Mouse (Mus musculus) bone marrow macrophage, adult 2 months (primary cell): Measurements from ENCODE around the gene Podxl2.

Experiments
- CTCF ChIP-seq: IDR thresholded peaks from 2 replicates; pipeline ENCODE4 v1.5.1; 2012; ENCODE audit warnings: low read depth, mild to moderate bottlenecking, low read length, moderate library complexity
- POLR2A ChIP-seq: IDR thresholded peaks from 2 replicates; pipeline ENCODE4 v1.6.1; 2012; ENCODE audit warnings: mild to moderate bottlenecking, low read depth, low read length, borderline replicate concordance

DNA sequence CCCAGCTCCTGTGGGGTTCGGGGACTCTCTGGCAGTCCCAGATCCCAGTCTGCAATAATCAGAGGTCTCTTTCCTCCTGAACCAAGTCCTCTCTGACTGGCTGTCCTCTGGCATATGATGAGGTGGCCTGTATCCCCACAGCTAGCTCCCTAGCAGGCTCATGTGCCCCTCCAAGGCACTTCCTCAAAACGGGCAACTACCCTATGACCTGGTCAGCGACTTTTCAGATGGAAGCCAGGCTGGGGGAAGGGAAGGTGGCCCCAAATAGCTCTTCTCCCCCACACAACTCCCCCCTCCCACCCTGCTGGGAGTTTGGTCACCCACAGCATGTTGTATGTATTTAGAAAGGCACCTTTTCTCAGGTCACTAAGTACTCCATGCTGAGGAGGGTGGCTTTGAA is 48.8 kb downstream of the Podxl2 start:
- TF ChIP-seq CTCF, result no peak
- TF ChIP-seq POLR2A, result no peak
